Mouse (Mus musculus) CH12.LX (cell line): ENCODE measurements at regions not wholly inside any gene's neighbourhood (a gene's known extent, or its start where the extent isn't known, plus 50 kb on each side); places are given as distances from the start of the nearest gene placed in this dataset.

Source experiments
- DNase-seq: peaks from one replicate; pipeline ENCODE4 v3.0.0-alpha.2; 2013; ENCODE audit errors: extremely low read depth
- H3K27ac ChIP-seq: 2 replicates; pipeline ENCODE4 v1.5.1; 2012; ENCODE audit warnings: low read depth, mild to moderate bottlenecking, control low read depth, moderate library complexity; ENCODE audit not compliant: insufficient read depth
- H3K27me3 ChIP-seq: replicated peaks from 2 replicates; pipeline ENCODE3; 2012; ENCODE audit warnings: inconsistent platforms
- H3K36me3 ChIP-seq, 2 experiments: replicated peaks in 1 of 2; 2 replicates each; pipeline versions ENCODE3 to v1.6.1; 2012; ENCODE audit warnings: inconsistent platforms in 1 of 2, low read length in 1 of 2, mild to moderate bottlenecking in 1 of 2, mixed read lengths in 1 of 2, moderate library complexity in 1 of 2; ENCODE audit not compliant: control insufficient read depth in 1 of 2, insufficient read depth in 1 of 2
- H3K4me1 ChIP-seq, 2 experiments: 2 replicates each; pipeline ENCODE4 v1.6.1; 2012; ENCODE audit warnings: inconsistent platforms in 1 of 2, moderate library complexity in 1 of 2; ENCODE audit not compliant: insufficient read depth in 2 of 2, control insufficient read depth in 1 of 2
- H3K4me2 ChIP-seq: 2 replicates; pipeline ENCODE4 v1.6.1; 2012; ENCODE audit warnings: low read depth, mild to moderate bottlenecking, control low read depth; ENCODE audit not compliant: poor library complexity, insufficient read depth, severe bottlenecking
- H3K4me3 ChIP-seq, 3 experiments: fragments of 150-350 bp in 1 of 3; sonication (generic) in 1 of 3; replicated peaks in 1 of 3; 2 replicates each; pipeline versions ENCODE3 to v1.5.1; 2011 to 2012; ENCODE audit warnings: low read depth in 2 of 3, low read length in 2 of 3, mild to moderate bottlenecking in 2 of 3, moderate library complexity in 2 of 3, control low read depth in 1 of 3, improper control_type of control experiment in 1 of 3, inconsistent platforms in 1 of 3, mixed read lengths in 1 of 3; ENCODE audit not compliant: poor library complexity in 1 of 3
- H3K79me2 ChIP-seq: replicated peaks from 2 replicates; pipeline ENCODE4 v1.6.1; 2012; ENCODE audit warnings: mild to moderate bottlenecking, moderate library complexity; ENCODE audit not compliant: control insufficient read depth, poor library complexity, insufficient read depth, severe bottlenecking; ENCODE audit errors: extremely low read depth
- H3K9ac ChIP-seq: 2 replicates; pipeline ENCODE4 v1.6.1; 2012; ENCODE audit warnings: low read depth, mild to moderate bottlenecking, control low read depth, moderate library complexity; ENCODE audit not compliant: insufficient read depth
- H3K9me3 ChIP-seq: replicated peaks from 2 replicates; pipeline ENCODE3; 2012; ENCODE audit warnings: low read length, inconsistent platforms, mixed read lengths
- BHLHE40 ChIP-seq: IDR thresholded peaks from 2 replicates; pipeline ENCODE4 v1.6.1; 2011; ENCODE audit warnings: mild to moderate bottlenecking, low read depth, low read length, improper control_type of control experiment
- CHD1 ChIP-seq: IDR thresholded peaks from 2 replicates; pipeline ENCODE4 v1.6.1; 2012; ENCODE audit warnings: low read depth, low read length, improper control_type of control experiment, inconsistent platforms
- CTCF ChIP-seq, 2 experiments: IDR thresholded peaks in 1 of 2; conservative IDR thresholded peaks in 1 of 2; 2 replicates each; pipeline ENCODE4 v1.5.1; 2011 to 2012; ENCODE audit warnings: low read depth in 2 of 2, low read length in 2 of 2, improper control_type of control experiment in 1 of 2, inconsistent platforms in 1 of 2, mild to moderate bottlenecking in 1 of 2, moderate library complexity in 1 of 2
- E2F4 ChIP-seq: IDR thresholded peaks from 2 replicates; pipeline ENCODE4 v1.6.1; 2011; ENCODE audit warnings: low read depth, low read length, improper control_type of control experiment; ENCODE audit not compliant: insufficient replicate concordance
- EP300 ChIP-seq: IDR thresholded peaks from 2 replicates; pipeline ENCODE4 v1.6.1; 2011; ENCODE audit warnings: low read length, improper control_type of control experiment
- ETS1 ChIP-seq: conservative IDR thresholded peaks from 2 replicates; pipeline ENCODE4 v1.6.1; 2012; ENCODE audit warnings: low read depth, mild to moderate bottlenecking, inconsistent platforms, low read length, improper control_type of control experiment, moderate library complexity
- GABPA ChIP-seq: IDR thresholded peaks from 2 replicates; pipeline ENCODE4 v1.6.1; 2012; ENCODE audit warnings: low read depth, low read length, improper control_type of control experiment, inconsistent platforms; ENCODE audit not compliant: insufficient replicate concordance
- HCFC1 ChIP-seq: IDR thresholded peaks from 2 replicates; pipeline ENCODE4 v1.6.1; 2012; ENCODE audit warnings: low read depth, mild to moderate bottlenecking, inconsistent platforms, low read length, improper control_type of control experiment
- JUN ChIP-seq: IDR thresholded peaks from 2 replicates; pipeline ENCODE4 v1.6.1; 2011; ENCODE audit warnings: low read depth, mild to moderate bottlenecking, low read length, improper control_type of control experiment, moderate library complexity; ENCODE audit not compliant: insufficient read depth
- JUND ChIP-seq: conservative IDR thresholded peaks from 2 replicates; pipeline ENCODE4 v1.6.1; 2011; ENCODE audit warnings: low read depth, low read length, improper control_type of control experiment
- MAX ChIP-seq: IDR thresholded peaks from 2 replicates; pipeline ENCODE4 v1.6.1; 2011; ENCODE audit warnings: low read length, improper control_type of control experiment
- MYC ChIP-seq: IDR thresholded peaks from 2 replicates; pipeline ENCODE4 v1.6.1; 2011; ENCODE audit warnings: low read depth, mild to moderate bottlenecking, improper control_type of control experiment, low read length
- NELFE ChIP-seq: IDR thresholded peaks from 2 replicates; pipeline ENCODE4 v1.6.1; 2011; ENCODE audit warnings: low read depth, low read length, improper control_type of control experiment
- NRF1 ChIP-seq: IDR thresholded peaks from 2 replicates; pipeline ENCODE4 v1.6.1; 2014; ENCODE audit warnings: low read depth, mild to moderate bottlenecking, inconsistent platforms, low read length, improper control_type of control experiment, moderate library complexity
- PAX5 ChIP-seq: IDR thresholded peaks from 2 replicates; pipeline ENCODE4 v1.6.1; 2012; ENCODE audit warnings: low read length, inconsistent platforms, mixed read lengths
- SIN3A ChIP-seq: IDR thresholded peaks from 2 replicates; pipeline ENCODE4 v1.6.1; 2012; ENCODE audit warnings: low read length, improper control_type of control experiment, inconsistent platforms
- SMC3 ChIP-seq: IDR thresholded peaks from 2 replicates; pipeline ENCODE4 v1.6.1; 2011; ENCODE audit warnings: low read depth, low read length, improper control_type of control experiment
- TCF12 ChIP-seq: IDR thresholded peaks from 2 replicates; pipeline ENCODE4 v1.6.1; 2014; ENCODE audit warnings: low read depth, mild to moderate bottlenecking, inconsistent platforms, low read length, improper control_type of control experiment
- USF2 ChIP-seq: conservative IDR thresholded peaks from 2 replicates; pipeline ENCODE4 v1.6.1; 2011; ENCODE audit warnings: low read depth, low read length, improper control_type of control experiment
- ZC3H11A ChIP-seq: IDR thresholded peaks from 2 replicates; pipeline ENCODE4 v1.6.1; 2012; ENCODE audit warnings: low read depth, mild to moderate bottlenecking, inconsistent platforms, low read length, improper control_type of control experiment
- ZNF384 ChIP-seq: IDR thresholded peaks from 2 replicates; pipeline ENCODE4 v1.6.1; 2012; ENCODE audit warnings: low read depth, low read length, improper control_type of control experiment, inconsistent platforms
- dilution Hi-C: fragments of 300-500 bp; cut with MboI; formaldehyde crosslinking; loops from 2 replicates; pipeline ENCODE4 v1.14.3; 2020; ENCODE audit warnings: low sequenced_read_pairs; ENCODE audit not compliant: extremely low pct_unique_long_range_greater_than_20kb, extremely low pct_ligation_motif_present
- in situ Hi-C: fragments of 300-500 bp; cut with MboI; formaldehyde crosslinking; loops from 3 replicates; pipeline ENCODE4 v1.14.3; 2019; ENCODE audit warnings: low sequenced_read_pairs, low pct_ligation_motif_present, low pct_unique_long_range_greater_than_20kb, mixed read lengths

DNA sequence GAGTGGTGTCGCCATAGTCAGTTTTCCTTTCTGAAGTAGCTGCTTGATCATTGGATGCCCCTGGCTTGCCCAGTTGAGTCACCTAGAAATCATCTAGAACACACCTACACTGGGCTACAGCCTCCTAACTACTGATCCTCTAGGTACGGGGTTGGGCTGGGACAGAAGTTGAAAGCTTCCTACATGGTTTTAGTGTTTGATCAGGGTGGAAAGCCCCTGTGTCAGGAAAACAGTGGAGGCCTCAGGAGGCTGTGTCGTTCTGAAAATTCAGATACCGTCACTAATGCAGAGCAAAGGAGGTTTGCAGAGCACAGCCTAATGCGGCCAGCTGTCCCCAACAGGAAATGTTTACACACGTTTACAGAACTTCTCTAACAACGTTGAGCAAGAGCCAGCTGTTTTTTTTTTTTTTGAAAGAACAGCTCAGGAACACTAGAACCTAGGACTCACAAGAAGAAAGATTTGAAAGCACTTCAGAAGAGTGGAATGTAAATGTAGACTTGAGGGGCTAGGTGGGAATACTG lies 61.0 kb upstream of the Rell1 start:
- Histone ChIP-seq H3K36me3 (no peaks in the 10 kb centered on the region), H3K27ac (no peak overlapping the region), H3K9me3 (no peaks in the 10 kb centered on the region), H3K4me3 (no peak overlapping the region), H3K9ac (no peak overlapping the region), H3K79me2 (no peaks in the 10 kb centered on the region), H3K27me3 (no peaks in the 10 kb centered on the region)
- dilution Hi-C loops: no loop called here
- in situ Hi-C loops: no loop called here
- no peak for DNase-seq
- TF ChIP-seq JUN (no peak), SMC3 (no peak), MAX (no peak), HCFC1 (no peak), EP300 (no peak), GABPA (no peak), BHLHE40 (no peak), SIN3A (no peak), CHD1 (no peak), CTCF (conservative IDR thresholded peaks at IDR 0.05 in 1 of 2, IDR thresholded peaks at IDR 0.05 in 1 of 2; ENCODE audit: low read depth in 2 of 2, low read length in 2 of 2) (no peak)
- TF ChIP-seq, all 38 proteins: peak for 0
- no peak overlapping the region for H3K4me2 ChIP-seq
- H3K4me1 ChIP-seq: no peaks in the 10 kb centered on the region

DNA sequence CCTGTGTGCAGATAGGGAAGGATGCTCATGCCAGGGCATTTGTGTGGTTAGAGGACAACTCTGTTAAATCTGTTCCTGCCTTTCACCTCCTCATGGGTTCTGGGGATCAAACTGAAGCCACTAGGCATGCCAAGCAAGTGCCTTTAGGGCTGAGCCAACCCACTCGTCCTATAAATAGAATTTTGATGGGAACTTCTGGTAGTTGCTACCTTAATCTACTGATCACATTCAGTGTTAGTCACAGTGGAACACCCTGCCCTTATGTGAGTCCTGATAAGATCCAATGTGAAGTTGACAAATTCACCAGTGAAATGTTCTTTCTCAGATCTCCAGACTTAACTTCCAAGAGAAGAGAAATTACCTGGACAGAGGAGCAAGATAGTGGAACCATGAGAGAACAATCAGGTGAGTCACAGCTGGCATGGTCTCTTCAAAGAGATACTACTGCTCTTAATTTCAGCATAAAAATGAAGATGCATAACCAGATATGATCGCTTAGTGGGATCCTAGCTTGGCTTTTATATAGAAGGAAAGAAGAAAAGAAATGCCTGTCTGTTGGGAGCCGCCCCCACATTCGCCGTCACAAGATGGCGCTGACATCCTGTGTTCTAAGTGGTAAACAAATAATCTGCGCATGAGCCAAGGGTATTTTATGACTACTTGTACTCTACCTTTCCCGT lies 61.7 kb upstream of the Rell1 start:
- Histone ChIP-seq H3K4me2 (no peak overlapping the region), H3K4me3 (no peak overlapping the region), H3K9ac (no peak overlapping the region), H3K36me3 (no peaks in the 10 kb centered on the region), H3K9me3 (no peaks in the 10 kb centered on the region), H3K4me1 (no peaks in the 10 kb centered on the region), H3K27ac (no peak overlapping the region), H3K79me2 (no peaks in the 10 kb centered on the region), H3K27me3 (no peaks in the 10 kb centered on the region)
- dilution Hi-C loops (no loop called here), in situ Hi-C loops (no loop called here)
- DNase-seq: no peak
- no peak for TF ChIP-seq PAX5
- TF ChIP-seq NELFE: no peak
- no peak for TF ChIP-seq MYC
- TF ChIP-seq USF2: no peak
- TF ChIP-seq ZC3H11A: no peak
- no peak for TF ChIP-seq SIN3A
- TF ChIP-seq E2F4: no peak
- no peak for TF ChIP-seq ZNF384
- no peak for TF ChIP-seq TCF12
- TF ChIP-seq JUND: no peak
- TF ChIP-seq GABPA: no peak
- TF ChIP-seq NRF1: no peak
- TF ChIP-seq ETS1: no peak
